Mouse (Mus musculus) thymus, adult 2 months (tissue): ENCODE data around the gene Gm37240.

Source experiments
- CTCF ChIP-seq: fragments of 200-500 bp; IDR thresholded peaks from 2 replicates; pipeline ENCODE4 v1.5.1; 2012; ENCODE audit warnings: mild to moderate bottlenecking, control low read depth, low read length, moderate library complexity, borderline replicate concordance; ENCODE audit not compliant: control insufficient read depth, poor library complexity, insufficient read depth; ENCODE audit errors: extremely low read depth
- POLR2A ChIP-seq: fragments of 200-500 bp; IDR thresholded peaks from 2 replicates; pipeline ENCODE4 v1.6.1; 2012; ENCODE audit warnings: mild to moderate bottlenecking, low read length, control low read depth, moderate library complexity; ENCODE audit not compliant: control insufficient read depth, poor library complexity, insufficient read depth; ENCODE audit errors: extremely low read depth

GRCm38 (mm10) chr3:84923256-84923655 lies 964.1 kb downstream of the Gm37240 start:
- TF ChIP-seq CTCF, result no peak
- no peak for TF ChIP-seq POLR2A
